Mouse (Mus musculus): ENCODE results near the gene Baat. TPM values are rescaled to one million over a fixed set of nuclear protein-coding genes. Genes with fewer than 3 reads are reported as not detected.
"Not testable (repeated sequence)": the region's sequence is repeated elsewhere in the genome, so short reads cannot be mapped to it uniquely, and the experiment has no call there.

The Baat gene
- total RNA-seq, 1 experiment: 0.18 TPM

- TF ChIP-seq MAFK (IDR thresholded peaks at IDR 0.05; ENCODE audit: insufficient read depth, low read depth, low read length) (no peak), CHD2 (IDR thresholded peaks at IDR 0.05; ENCODE audit: low read depth, low read length) (0 out of 2 replicates have a peak, but pooled peaks have one; percentile 68), HCFC1 (IDR thresholded peaks at IDR 0.05; ENCODE audit: borderline replicate concordance, insufficient read depth, low read length) (peak; percentile 99)
- in situ Hi-C loops (cut with MboI; ENCODE audit: low sequenced_read_pairs in 2 of 2, unreplicated experiment in 2 of 2): no loop called here
- peak; percentile 89 for DNase-seq (ENCODE audit: low read depth, low spot score)
- no peaks in the 10 kb centered on the region for H3K9me3 ChIP-seq (ENCODE audit: control insufficient read depth, insufficient read depth, low read depth, low read length)
- no peaks in the 10 kb centered on the region; the same call in 1 of the 2 replicates for H3K36me3 ChIP-seq (ENCODE audit: control insufficient read depth, insufficient read depth, low read length, poor library complexity, severe bottlenecking)
- H3K27ac ChIP-seq (ENCODE audit: insufficient read depth, low read depth, low read length, poor library complexity, severe bottlenecking): peak within 1 kb of the TSS; percentile 10; the same call in 1 of the 2 replicates
- peak within 1 kb of the TSS; percentile 92 for H3K9ac ChIP-seq (ENCODE audit: insufficient read depth, low read depth, low read length, poor library complexity, severe bottlenecking)
- peaks cover 0 to 2% of the 10 kb centered on the region in 2 experiments; a peak in 2 of 4 replicates for H3K4me1 ChIP-seq (ENCODE audit: control insufficient read depth in 2 of 2, insufficient read depth in 2 of 2, low read length in 2 of 2, poor library complexity in 1 of 2)
- H3K4me3 ChIP-seq (ENCODE audit: insufficient read depth in 1 of 2, low read depth in 1 of 2, low read length in 2 of 2, poor library complexity in 1 of 2, severe bottlenecking in 1 of 2): peak within 1 kb of the TSS; percentile 78 to 97
Observed at GRCm38 (mm10) chr4:49520572-49521340, 14.4 kb upstream of the Baat start, which contains the start of the genes Mrpl50 and Zfp189. Mrpl50 (minus strand) TSS chr4:49521093. Zfp189 (plus strand) TSS chr4:49521176.

DNA sequence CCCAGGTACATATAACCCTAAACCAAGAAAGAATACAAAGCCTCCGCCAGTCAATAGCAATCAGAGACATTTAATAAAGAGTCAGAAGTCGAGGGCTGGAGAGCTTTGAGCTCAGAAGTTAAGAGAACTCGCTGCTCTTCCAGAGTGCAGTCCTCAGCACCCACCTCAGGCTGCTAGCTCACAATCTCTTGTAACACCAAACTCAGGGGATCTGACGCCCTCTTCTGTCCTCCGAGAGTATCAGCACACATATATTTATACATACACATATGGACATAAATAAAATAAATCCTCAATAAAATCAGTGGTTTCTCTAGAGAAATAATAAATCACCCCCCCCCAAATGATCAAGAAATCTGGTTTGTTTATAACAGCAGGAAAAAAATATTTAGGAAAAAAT, 13.1 kb upstream of the Baat start:
- H3K9me3 ChIP-seq (ENCODE audit: control insufficient read depth, insufficient read depth, low read depth, low read length): no peaks in the 10 kb centered on the region
- H3K4me3 ChIP-seq (ENCODE audit: insufficient read depth in 1 of 2, low read depth in 1 of 2, low read length in 2 of 2, poor library complexity in 1 of 2, severe bottlenecking in 1 of 2): peak overlapping the region; percentile 32 to 97; a peak in 3 of 4 replicates
- no peaks in the 10 kb centered on the region; the same call in 1 of the 2 replicates for H3K36me3 ChIP-seq (ENCODE audit: control insufficient read depth, insufficient read depth, low read length, poor library complexity, severe bottlenecking)
- peak; percentile 56 for DNase-seq (ENCODE audit: low read depth, low spot score)
- no peak for TF ChIP-seq CHD2 (IDR thresholded peaks at IDR 0.05; ENCODE audit: low read depth, low read length)
- no peak for TF ChIP-seq HCFC1 (IDR thresholded peaks at IDR 0.05; ENCODE audit: borderline replicate concordance, insufficient read depth, low read length)
- no peak for TF ChIP-seq ZC3H11A (IDR thresholded peaks at IDR 0.05; ENCODE audit: borderline replicate concordance, low read depth, low read length)
- no peak for TF ChIP-seq ZNF384 (IDR thresholded peaks at IDR 0.05; ENCODE audit: low read depth, low read length)
- TF ChIP-seq MAFK (IDR thresholded peaks at IDR 0.05; ENCODE audit: insufficient read depth, low read depth, low read length): no peak
- no peak overlapping the region for H3K9ac ChIP-seq (ENCODE audit: insufficient read depth, low read depth, low read length, poor library complexity, severe bottlenecking)
- H3K4me1 ChIP-seq (ENCODE audit: control insufficient read depth in 2 of 2, insufficient read depth in 2 of 2, low read length in 2 of 2, poor library complexity in 1 of 2): peaks cover 0 to 2% of the 10 kb centered on the region in 2 experiments; a peak in 2 of 4 replicates
- in situ Hi-C loops (cut with MboI; ENCODE audit: low sequenced_read_pairs in 2 of 2, unreplicated experiment in 2 of 2): no loop called here
- H3K27ac ChIP-seq (ENCODE audit: insufficient read depth, low read depth, low read length, poor library complexity, severe bottlenecking): no peak overlapping the region

DNA sequence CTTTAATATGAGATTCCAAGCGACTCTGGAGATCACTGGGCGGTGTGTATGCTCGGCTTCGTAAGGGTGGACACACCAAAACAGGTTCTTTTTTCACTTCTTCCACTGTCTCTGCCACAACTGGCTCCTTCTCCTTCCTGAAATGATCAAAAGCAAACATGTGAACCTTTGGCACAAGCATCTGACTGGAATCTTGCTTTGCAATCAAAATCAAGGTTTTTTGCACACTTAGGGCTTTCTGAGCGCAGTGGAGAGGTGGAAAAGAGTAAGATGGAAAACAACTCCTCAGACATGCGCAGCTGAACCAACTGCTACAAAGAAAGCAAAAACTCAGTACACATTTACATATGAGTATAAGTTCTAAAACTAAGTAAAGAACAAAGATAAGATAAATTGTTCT, 8.1 kb upstream of the Baat start:
- Histone ChIP-seq H3K9me3 (ENCODE audit: control insufficient read depth, insufficient read depth, low read depth, low read length) (no peaks in the 10 kb centered on the region), H3K27ac (ENCODE audit: insufficient read depth, low read depth, low read length, poor library complexity, severe bottlenecking) (no peak overlapping the region), H3K36me3 (ENCODE audit: control insufficient read depth, insufficient read depth, low read length, poor library complexity, severe bottlenecking) (peaks cover 9% of the 10 kb centered on the region), H3K4me1 (ENCODE audit: control insufficient read depth in 2 of 2, insufficient read depth in 2 of 2, low read length in 2 of 2, poor library complexity in 1 of 2) (peaks cover 0 to 2% of the 10 kb centered on the region in 2 experiments; a peak in 2 of 4 replicates), H3K9ac (ENCODE audit: insufficient read depth, low read depth, low read length, poor library complexity, severe bottlenecking) (no peak overlapping the region), H3K4me3 (ENCODE audit: insufficient read depth in 1 of 2, low read depth in 1 of 2, low read length in 2 of 2, poor library complexity in 1 of 2, severe bottlenecking in 1 of 2) (no peak overlapping the region)
- TF ChIP-seq ZC3H11A (IDR thresholded peaks at IDR 0.05; ENCODE audit: borderline replicate concordance, low read depth, low read length) (no peak), MAFK (IDR thresholded peaks at IDR 0.05; ENCODE audit: insufficient read depth, low read depth, low read length) (no peak), ZNF384 (IDR thresholded peaks at IDR 0.05; ENCODE audit: low read depth, low read length) (no peak), CHD2 (IDR thresholded peaks at IDR 0.05; ENCODE audit: low read depth, low read length) (no peak), HCFC1 (IDR thresholded peaks at IDR 0.05; ENCODE audit: borderline replicate concordance, insufficient read depth, low read length) (no peak)
- in situ Hi-C loops (cut with MboI; ENCODE audit: low sequenced_read_pairs in 2 of 2, unreplicated experiment in 2 of 2): no loop called here
- no peak for DNase-seq (ENCODE audit: low read depth, low spot score)

- peaks cover 9% of the 10 kb centered on the region for H3K36me3 ChIP-seq (ENCODE audit: control insufficient read depth, insufficient read depth, low read length, poor library complexity, severe bottlenecking)
- TF ChIP-seq ZNF384 (IDR thresholded peaks at IDR 0.05; ENCODE audit: low read depth, low read length) (no peak), HCFC1 (IDR thresholded peaks at IDR 0.05; ENCODE audit: borderline replicate concordance, insufficient read depth, low read length) (no peak), MAFK (IDR thresholded peaks at IDR 0.05; ENCODE audit: insufficient read depth, low read depth, low read length) (no peak), ZC3H11A (IDR thresholded peaks at IDR 0.05; ENCODE audit: borderline replicate concordance, low read depth, low read length) (no peak), CHD2 (IDR thresholded peaks at IDR 0.05; ENCODE audit: low read depth, low read length) (no peak)
- no peak overlapping the region for H3K4me3 ChIP-seq (ENCODE audit: insufficient read depth in 1 of 2, low read depth in 1 of 2, low read length in 2 of 2, poor library complexity in 1 of 2, severe bottlenecking in 1 of 2)
- H3K9me3 ChIP-seq (ENCODE audit: control insufficient read depth, insufficient read depth, low read depth, low read length): no peaks in the 10 kb centered on the region
- no peak overlapping the region for H3K27ac ChIP-seq (ENCODE audit: insufficient read depth, low read depth, low read length, poor library complexity, severe bottlenecking)
- no peaks in the 10 kb centered on the region; a peak in 1 of 4 replicates for H3K4me1 ChIP-seq (ENCODE audit: control insufficient read depth in 2 of 2, insufficient read depth in 2 of 2, low read length in 2 of 2, poor library complexity in 1 of 2)
- no peak for DNase-seq (ENCODE audit: low read depth, low spot score)
- in situ Hi-C loops (cut with MboI; ENCODE audit: low sequenced_read_pairs in 2 of 2, unreplicated experiment in 2 of 2): no loop called here
- no peak overlapping the region for H3K9ac ChIP-seq (ENCODE audit: insufficient read depth, low read depth, low read length, poor library complexity, severe bottlenecking)
Observed at GRCm38 (mm10) chr4:49512636-49513035, 6.3 kb upstream of the Baat start.

DNA sequence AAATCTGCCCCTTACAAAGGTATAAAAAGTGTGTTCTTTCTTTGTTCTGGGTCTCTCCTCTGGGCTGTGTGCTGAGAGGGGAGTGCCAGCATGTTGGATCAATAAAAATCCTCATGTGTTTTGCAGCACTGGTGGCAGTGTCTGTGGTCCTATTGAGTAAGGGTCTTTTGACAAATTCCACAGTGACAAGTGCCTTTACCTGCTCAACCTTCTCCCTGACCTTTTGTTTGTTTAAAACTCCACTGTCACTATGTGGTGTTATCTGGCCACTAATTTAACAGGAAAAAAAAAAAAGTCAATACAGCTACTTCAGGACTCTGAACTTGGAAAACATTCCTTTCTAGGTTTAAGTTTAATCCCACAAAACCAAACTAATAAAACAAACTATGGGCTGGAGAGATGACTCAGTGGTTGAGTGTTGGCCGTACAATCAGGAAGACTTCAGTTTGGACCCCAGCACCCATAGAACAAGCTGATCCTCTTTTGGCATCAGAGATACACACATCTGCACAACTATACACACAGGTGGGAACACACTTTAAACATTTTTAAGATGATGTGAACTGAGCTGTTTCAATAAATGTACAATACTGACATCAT, 4.0 kb upstream of the Baat start:
- in situ Hi-C loops (cut with MboI; ENCODE audit: low sequenced_read_pairs in 2 of 2, unreplicated experiment in 2 of 2); H3K36me3 ChIP-seq (ENCODE audit: control insufficient read depth, insufficient read depth, low read length, poor library complexity, severe bottlenecking); H3K9ac ChIP-seq (ENCODE audit: insufficient read depth, low read depth, low read length, poor library complexity, severe bottlenecking); H3K9me3 ChIP-seq (ENCODE audit: control insufficient read depth, insufficient read depth, low read depth, low read length); DNase-seq (ENCODE audit: low read depth, low spot score); H3K4me1 ChIP-seq (ENCODE audit: control insufficient read depth in 2 of 2, insufficient read depth in 2 of 2, low read length in 2 of 2, poor library complexity in 1 of 2); H3K27ac ChIP-seq (ENCODE audit: insufficient read depth, low read depth, low read length, poor library complexity, severe bottlenecking); H3K4me3 ChIP-seq (ENCODE audit: insufficient read depth in 1 of 2, low read depth in 1 of 2, low read length in 2 of 2, poor library complexity in 1 of 2, severe bottlenecking in 1 of 2): not testable (repeated sequence)

Data from ES-E14 (cell line).